Mouse (Mus musculus) brain, embryonic 14.5 days (tissue): ENCODE data around the gene Fmn2.

Source experiments
- CTCF ChIP-seq: fragments of 200-500 bp; IDR thresholded peaks from 2 replicates; pipeline ENCODE4 v1.5.1; 2012; ENCODE audit warnings: inconsistent platforms, mild to moderate bottlenecking, moderate library complexity, borderline replicate concordance; ENCODE audit not compliant: insufficient read depth, insufficient read length; ENCODE audit errors: extremely low read depth
- POLR2A ChIP-seq: fragments of 200-500 bp; IDR thresholded peaks from 2 replicates; pipeline ENCODE4 v1.6.1; 2012; ENCODE audit warnings: mild to moderate bottlenecking, inconsistent platforms, borderline replicate concordance; ENCODE audit not compliant: poor library complexity, insufficient read depth, insufficient read length, severe bottlenecking; ENCODE audit errors: extremely low read depth

DNA sequence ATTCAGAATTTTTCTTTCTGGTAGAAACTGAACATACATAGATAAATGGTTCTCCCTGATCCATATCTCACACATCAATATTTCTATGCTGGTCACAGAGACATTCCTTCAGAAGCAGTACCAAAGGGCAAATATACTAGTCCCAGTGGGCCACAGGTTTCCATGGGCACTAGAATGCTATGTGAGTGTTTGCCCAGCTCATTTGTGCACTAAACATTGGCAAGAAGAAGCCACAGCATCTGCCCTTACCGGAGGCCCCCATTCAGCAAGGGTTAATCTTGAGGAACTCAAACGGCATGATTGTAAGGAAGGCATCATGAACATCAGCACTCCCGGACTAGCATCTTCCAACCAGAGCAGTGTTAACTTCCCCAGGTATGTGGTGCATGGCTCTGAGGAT, 35.9 kb downstream of the Fmn2 start:
- no peak for TF ChIP-seq POLR2A
- TF ChIP-seq CTCF: no peak
